Mouse (Mus musculus) stomach, adult 2 months (tissue): ENCODE measurements around the gene Olfr617. TPM values are rescaled to one million over a fixed set of nuclear protein-coding genes. Genes with fewer than 3 reads are reported as not detected.

Experiments used
- polyA plus RNA-seq: library from polyadenylated mRNA; depleted of rRNA; stranded (reverse); fragments of >200 nt; gene quantifications from 2 replicates; pipeline ENCODE4 v1.2.3, GENCODE M21; 2012; rRNA removed

Gene Olfr617
- polyA plus RNA-seq, result not detected in 2 replicates

DNA sequence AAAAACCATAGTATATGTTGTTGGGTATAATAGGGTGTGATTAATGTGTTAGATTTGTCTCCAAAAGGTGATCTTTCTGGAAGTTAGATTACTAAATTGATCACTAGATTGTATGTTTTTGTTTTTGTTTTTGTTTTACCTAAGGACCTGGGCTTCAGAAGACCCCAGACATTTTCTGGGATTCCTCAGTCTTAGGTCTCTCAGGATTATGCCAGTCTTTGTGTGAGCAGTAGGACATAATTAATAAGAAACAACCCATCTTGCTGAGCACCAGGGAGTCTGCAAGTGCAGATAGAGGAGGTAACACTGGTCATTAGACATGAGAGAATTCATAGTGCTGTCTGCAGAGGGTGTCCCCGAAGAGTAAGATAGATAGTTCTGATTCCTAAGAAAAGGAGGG lies at the start of gene Olfr617:
Olfr617 (plus strand) TSS at position 301 of the 400 bp plus-strand sequence.

DNA sequence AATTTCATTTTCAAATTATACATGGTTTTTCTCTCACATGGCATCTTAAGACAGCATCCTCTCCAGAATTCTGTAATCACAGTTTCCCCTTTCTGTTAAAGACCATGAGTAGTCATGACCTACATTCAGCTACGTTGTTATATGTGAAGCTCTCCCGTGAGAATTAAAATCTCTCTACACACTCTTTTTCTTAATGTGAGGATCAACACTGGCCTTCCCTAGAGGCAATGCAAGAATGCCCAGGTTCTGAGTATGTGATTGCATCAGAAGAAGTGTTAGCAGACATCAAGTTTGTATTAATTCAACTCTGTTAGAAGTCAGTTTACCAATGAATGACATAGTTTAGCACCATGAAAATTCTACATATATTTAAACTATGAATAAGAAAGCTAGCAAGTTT lies 30.2 kb upstream of the Olfr617 start, which contains the start of gene Olfr612:
Olfr612 (minus strand) TSS at position 101 of the 400 bp plus-strand sequence.

DNA sequence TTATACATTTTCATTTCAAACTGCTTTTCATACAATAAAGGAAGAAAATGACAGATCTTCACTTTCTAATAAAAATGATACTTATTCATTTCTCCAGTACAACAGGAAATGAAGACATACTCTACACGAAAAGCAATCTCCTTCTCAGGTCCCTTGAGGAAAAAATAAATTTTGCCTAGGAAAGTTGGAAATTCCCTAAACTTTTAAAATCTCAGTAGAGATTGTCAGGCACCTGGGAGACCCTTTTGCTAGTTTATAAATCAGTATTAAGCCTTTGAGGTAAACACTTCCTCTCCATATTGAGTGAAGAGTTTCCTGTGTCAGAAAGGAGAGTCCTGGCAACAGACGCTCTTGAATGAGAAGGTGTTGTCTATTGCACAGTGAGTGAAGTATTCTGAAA lies 25.1 kb upstream of the Olfr617 start, which contains the start of gene Olfr613:
Olfr613 (plus strand) TSS at position 301 of the 400 bp plus-strand sequence.

DNA sequence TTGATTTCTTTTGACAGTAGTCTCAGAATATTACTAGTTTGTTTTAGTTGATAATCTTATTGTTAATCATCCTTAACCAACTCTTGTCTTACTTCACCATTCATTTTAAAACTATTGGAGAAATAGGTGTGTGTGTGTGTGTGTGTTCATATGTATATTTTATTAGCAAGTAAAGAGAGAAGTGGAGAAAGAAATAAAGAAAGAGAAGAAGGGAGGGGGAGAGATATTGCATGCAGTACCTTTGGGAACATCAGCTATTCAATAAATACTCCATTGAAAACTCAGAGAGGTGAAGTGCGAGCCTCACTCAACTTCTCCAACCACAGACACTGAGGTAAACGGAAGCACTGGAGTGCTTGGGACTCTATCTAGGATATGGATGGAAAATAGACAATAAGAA lies 17.1 kb upstream of the Olfr617 start, which contains the start of gene Olfr615:
Olfr615 (plus strand) TSS at position 301 of the 400 bp plus-strand sequence.

DNA sequence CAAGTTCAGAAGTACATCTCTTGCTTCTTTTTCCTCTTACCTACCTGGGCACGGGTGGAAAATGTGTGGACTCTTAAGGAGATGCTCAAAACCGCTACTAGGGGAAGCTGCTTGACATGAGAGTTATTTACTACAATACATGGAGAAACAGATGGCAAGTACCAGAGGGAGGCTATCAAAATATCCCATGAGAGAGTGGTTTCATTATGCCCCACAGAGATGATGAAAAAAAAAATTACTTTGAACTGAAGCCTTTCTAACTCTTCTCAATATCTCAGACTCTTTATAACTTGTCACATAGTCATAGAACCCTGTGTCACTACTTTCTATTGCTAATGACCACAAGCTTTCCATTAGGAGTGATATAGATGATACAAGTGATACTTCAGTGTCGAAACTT lies 3.8 kb upstream of the Olfr617 start, which contains the start of gene Olfr616:
Olfr616 (minus strand) TSS at position 101 of the 400 bp plus-strand sequence.

DNA sequence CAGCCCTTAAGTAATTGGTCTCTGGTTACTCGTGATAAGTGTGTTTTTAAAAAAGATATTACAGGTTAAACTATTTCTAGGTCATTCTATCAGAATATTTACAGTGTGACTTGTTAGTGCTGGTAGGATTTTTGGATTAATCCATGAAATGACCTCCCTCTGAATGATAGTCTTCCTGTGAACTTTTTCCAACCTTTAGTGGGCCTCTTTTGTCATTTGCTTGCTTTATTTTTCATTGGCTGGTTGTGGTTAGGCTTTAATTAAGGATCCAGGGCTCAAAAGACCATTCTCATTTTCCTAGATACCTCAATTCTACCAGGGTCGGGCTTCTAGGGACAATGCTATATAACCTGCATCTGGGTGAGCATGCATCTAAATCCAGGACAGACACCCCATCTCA lies 16.9 kb downstream of the Olfr617 start, which contains the start of gene Olfr618:
Olfr618 (plus strand) TSS at position 301 of the 400 bp plus-strand sequence.

DNA sequence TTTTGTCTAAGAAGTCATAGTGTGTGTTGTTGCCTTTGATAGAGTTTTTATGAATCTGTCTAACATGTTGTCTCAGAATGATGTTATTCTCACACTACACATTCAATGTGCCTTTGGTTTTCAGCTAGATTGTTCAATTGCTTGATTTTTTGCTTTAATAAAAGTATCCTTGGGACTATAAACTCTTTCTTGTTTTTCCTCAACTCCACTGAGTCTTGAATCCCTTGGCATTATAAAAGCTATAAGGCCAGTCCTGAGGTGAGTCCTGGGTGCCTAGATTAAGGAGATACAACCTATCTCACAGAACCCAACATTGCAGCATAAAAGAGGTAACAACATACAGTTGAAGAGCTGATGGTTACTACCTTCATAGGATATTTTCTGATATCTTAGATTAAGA lies 27.4 kb downstream of the Olfr617 start, which contains the start of gene Olfr619:
Olfr619 (plus strand) TSS at position 301 of the 400 bp plus-strand sequence.

DNA sequence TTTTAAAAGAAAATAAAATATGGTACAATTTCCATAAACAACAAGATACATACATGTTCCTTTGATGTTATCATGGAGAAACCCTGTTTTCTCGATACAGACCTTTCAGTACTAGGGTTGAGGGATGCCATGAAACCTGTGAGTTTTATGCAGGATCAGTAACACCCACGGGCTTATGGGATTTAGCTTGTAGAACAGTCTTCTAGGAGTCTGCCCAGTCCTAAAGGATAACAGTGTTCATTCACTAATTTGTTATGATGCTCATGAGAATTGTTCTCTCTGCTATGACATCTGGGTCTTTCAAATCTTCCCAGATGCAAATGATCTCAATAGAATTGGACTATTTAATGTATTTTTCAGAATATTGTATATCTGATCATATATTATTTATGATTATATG lies 39.6 kb downstream of the Olfr617 start, which contains the start of gene Olfr620:
Olfr620 (minus strand) TSS at position 101 of the 400 bp plus-strand sequence.

Other genes with a start within 250 kb of the Olfr617 start
- gene Olfr598, start 249.5 kb upstream of the Olfr617 start, polyA plus RNA-seq, result not detected in 2 replicates
- not detected in 2 replicates for gene Olfr599, start 237.1 kb upstream of the Olfr617 start, polyA plus RNA-seq
- gene Olfr600, start 223.4 kb upstream of the Olfr617 start, polyA plus RNA-seq, result not detected in 2 replicates
- gene Olfr601, start 210.4 kb upstream of the Olfr617 start, polyA plus RNA-seq, result not detected in 2 replicates
- gene Olfr603, start 186.9 kb upstream of the Olfr617 start, polyA plus RNA-seq, result not detected in 2 replicates
- not detected in 2 replicates for gene Usp17lc, start 158.0 kb upstream of the Olfr617 start, polyA plus RNA-seq
- not detected in 2 replicates for gene Olfr605, start 127.6 kb upstream of the Olfr617 start, polyA plus RNA-seq
- gene Olfr606, start 124.0 kb upstream of the Olfr617 start, polyA plus RNA-seq, result not detected in 2 replicates
- gene Olfr607, start 108.9 kb upstream of the Olfr617 start, polyA plus RNA-seq, result not detected in 2 replicates
- not detected in 2 replicates for gene Olfr608, start 103.2 kb upstream of the Olfr617 start, polyA plus RNA-seq
- not detected in 2 replicates for gene Olfr609, start 75.0 kb upstream of the Olfr617 start, polyA plus RNA-seq
- not detected in 2 replicates for gene Olfr610, start 60.9 kb upstream of the Olfr617 start, polyA plus RNA-seq
- not detected in 2 replicates for gene Olfr611, start 52.2 kb upstream of the Olfr617 start, polyA plus RNA-seq
- not detected in 2 replicates for gene Olfr612, start 30.3 kb upstream of the Olfr617 start, polyA plus RNA-seq
- not detected in 2 replicates for gene Olfr613, start 25.0 kb upstream of the Olfr617 start, polyA plus RNA-seq
- gene Olfr615, start 17.0 kb upstream of the Olfr617 start, polyA plus RNA-seq, result not detected in 2 replicates
- not detected in 2 replicates for gene Olfr616, start 3.9 kb upstream of the Olfr617 start, polyA plus RNA-seq
- not detected in 2 replicates for gene Olfr618, start 17.0 kb downstream of the Olfr617 start, polyA plus RNA-seq
- not detected in 2 replicates for gene Olfr619, start 27.5 kb downstream of the Olfr617 start, polyA plus RNA-seq
- not detected in 2 replicates for gene Olfr620, start 39.5 kb downstream of the Olfr617 start, polyA plus RNA-seq
- gene Olfr622, start 69.6 kb downstream of the Olfr617 start, polyA plus RNA-seq, result not detected in 2 replicates
- not detected in 2 replicates for gene Olfr623, start 90.6 kb downstream of the Olfr617 start, polyA plus RNA-seq
- not detected in 2 replicates for gene Olfr624, start 98.1 kb downstream of the Olfr617 start, polyA plus RNA-seq
- gene Olfr625-ps1, start 109.7 kb downstream of the Olfr617 start, polyA plus RNA-seq, result not detected in 2 replicates
- not detected in 2 replicates for gene Olfr243, start 141.6 kb downstream of the Olfr617 start, polyA plus RNA-seq
- gene Olfr628, start 157.3 kb downstream of the Olfr617 start, polyA plus RNA-seq, result not detected in 2 replicates
- gene Olfr629, start 171.9 kb downstream of the Olfr617 start, polyA plus RNA-seq, result not detected in 2 replicates
- not detected in 2 replicates for gene Olfr630, start 184.3 kb downstream of the Olfr617 start, polyA plus RNA-seq
- not detected in 2 replicates for gene Olfr69, start 198.5 kb downstream of the Olfr617 start, polyA plus RNA-seq
- not detected in 2 replicates for gene Olfr68, start 206.6 kb downstream of the Olfr617 start, polyA plus RNA-seq
- not detected in 2 replicates for gene Olfr67, start 218.8 kb downstream of the Olfr617 start, polyA plus RNA-seq
- gene Hbb-bt, start 240.9 kb downstream of the Olfr617 start, polyA plus RNA-seq, result 4.5 and 10.0 TPM in 2 replicates